1 mouse cellular context compared by ENCODE assay signal in genomic region chr7:100567238-100567637, GRCm38 (mm10).
TF ChIP-seq lines count a peak whose summit lies in the region.

No protein-coding gene starts in this region.

TF ChIP-seq in CH12.LX, 34 proteins besides CTCF, POLR2A, EP300 and RAD21:
- TF ChIP-seq SMC3 (IDR thresholded peaks at IDR 0.05; ENCODE audit: low read depth, low read length) = peak; percentile 14; the same call in 1 of the 2 replicates
